Mouse (Mus musculus) C2C12 (cell line): ENCODE measurements at regions not wholly inside any gene's neighbourhood (a gene's known extent, or its start where the extent isn't known, plus 50 kb on each side); places are given as distances from the start of the nearest gene placed in this dataset.

Source experiments
- H3K27me3 ChIP-seq: one replicate; pipeline ENCODE4 v1.6.1; 2011; ENCODE audit not compliant: control insufficient read depth, insufficient read depth, insufficient read length
- H3K36me3 ChIP-seq: one replicate; pipeline ENCODE4 v1.6.1; 2011; ENCODE audit not compliant: control insufficient read depth, insufficient read depth
- H3K4me3 ChIP-seq: one replicate; pipeline ENCODE4 v1.5.1; 2011; ENCODE audit warnings: mild to moderate bottlenecking, control low read depth; ENCODE audit not compliant: poor library complexity, insufficient read depth, severe bottlenecking
- H3K79me2 ChIP-seq: one replicate; pipeline ENCODE4 v1.6.1; 2011; ENCODE audit not compliant: control insufficient read depth, insufficient read depth
- H3K79me3 ChIP-seq: one replicate; pipeline ENCODE4 v1.6.1; 2011; ENCODE audit warnings: low read depth, control low read depth
- H3ac ChIP-seq: one replicate; pipeline ENCODE3; 2011; ENCODE audit warnings: low read depth; ENCODE audit not compliant: control insufficient read depth, insufficient read length
- CEBPB ChIP-seq: IDR thresholded peaks from one replicate; pipeline ENCODE4 v1.6.1; 2011; ENCODE audit warnings: low read depth, mild to moderate bottlenecking, control low read depth, moderate library complexity
- CTCF ChIP-seq: IDR thresholded peaks from one replicate; pipeline ENCODE4 v1.5.1; 2011; ENCODE audit not compliant: control insufficient read depth, insufficient read depth, insufficient read length
- FOSL1 ChIP-seq: IDR thresholded peaks from one replicate; pipeline ENCODE4 v1.8.0; 2011; ENCODE audit warnings: mild to moderate bottlenecking, low read length; ENCODE audit not compliant: poor library complexity, insufficient read depth, severe bottlenecking
- MAX ChIP-seq: IDR thresholded peaks from one replicate; pipeline ENCODE4 v1.6.1; 2011; ENCODE audit warnings: mild to moderate bottlenecking, control low read depth
- MYOD1 ChIP-seq: IDR thresholded peaks from one replicate; pipeline ENCODE4 v1.6.1; 2011; ENCODE audit warnings: low read depth; ENCODE audit not compliant: control insufficient read depth, insufficient read length
- MYOG ChIP-seq: IDR thresholded peaks from one replicate; pipeline ENCODE4 v1.6.1; 2011; ENCODE audit not compliant: control insufficient read depth, insufficient read length; ENCODE audit errors: extremely low read depth
- USF1 ChIP-seq: IDR thresholded peaks from one replicate; pipeline ENCODE4 v1.6.1; 2011; ENCODE audit warnings: low read depth, mild to moderate bottlenecking, control low read depth, moderate library complexity

GRCm38 (mm10) chr1:164571496-164572078 lies 113.4 kb upstream of the Atp1b1 start:
- TF ChIP-seq CTCF: no peak
- no peak for TF ChIP-seq MYOG
- no peak for TF ChIP-seq FOSL1
- TF ChIP-seq MYOD1: no peak
- no peak for TF ChIP-seq MAX
- TF ChIP-seq USF1: no peak
- TF ChIP-seq CEBPB: no peak
- Histone ChIP-seq H3K27me3 (no peaks in the 10 kb centered on the region), H3K79me2 (no peaks in the 10 kb centered on the region), H3ac (no peak overlapping the region), H3K36me3 (no peaks in the 10 kb centered on the region), H3K79me3 (no peaks in the 10 kb centered on the region), H3K4me3 (no peak overlapping the region)

DNA sequence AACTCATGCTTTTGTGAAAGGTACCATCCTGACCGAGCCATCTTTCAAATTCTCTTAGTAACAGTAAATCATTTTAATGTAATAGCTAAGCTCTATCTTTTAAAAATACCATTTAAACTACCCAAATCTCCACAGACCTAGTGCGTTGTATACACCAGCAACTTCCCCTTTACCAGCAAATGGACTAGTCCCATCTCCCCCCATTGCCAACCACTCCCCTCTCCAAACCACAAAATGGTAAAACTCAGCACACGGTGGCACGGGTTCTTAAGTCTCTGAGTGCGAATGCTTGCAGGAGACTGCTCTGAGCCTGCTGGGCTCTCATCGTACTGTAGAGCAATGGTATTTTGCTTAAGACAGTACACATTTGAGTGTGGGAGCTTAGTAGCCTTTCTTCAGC lies 106.7 kb upstream of the Atp1b1 start:
- no peaks in the 10 kb centered on the region for H3K27me3 ChIP-seq
- no peaks in the 10 kb centered on the region for H3K79me3 ChIP-seq
- no peaks in the 10 kb centered on the region for H3K36me3 ChIP-seq
- H3K79me2 ChIP-seq: no peaks in the 10 kb centered on the region
- no peak for TF ChIP-seq CEBPB
- TF ChIP-seq MYOD1: no peak
- no peak overlapping the region for H3K4me3 ChIP-seq
- H3ac ChIP-seq: no peak overlapping the region

- Histone ChIP-seq H3K36me3 (no peaks in the 10 kb centered on the region), H3ac (no peak overlapping the region), H3K79me2 (no peaks in the 10 kb centered on the region), H3K4me3 (no peak overlapping the region), H3K27me3 (no peaks in the 10 kb centered on the region), H3K79me3 (no peaks in the 10 kb centered on the region)
- TF ChIP-seq MYOD1: no peak
- TF ChIP-seq CEBPB: no peak
- TF ChIP-seq USF1: no peak
- TF ChIP-seq FOSL1: no peak
- no peak for TF ChIP-seq MAX
- no peak for TF ChIP-seq CTCF
- TF ChIP-seq MYOG: no peak
Observed at GRCm38 (mm10) chr1:164559546-164560228, 101.5 kb upstream of the Atp1b1 start.

DNA sequence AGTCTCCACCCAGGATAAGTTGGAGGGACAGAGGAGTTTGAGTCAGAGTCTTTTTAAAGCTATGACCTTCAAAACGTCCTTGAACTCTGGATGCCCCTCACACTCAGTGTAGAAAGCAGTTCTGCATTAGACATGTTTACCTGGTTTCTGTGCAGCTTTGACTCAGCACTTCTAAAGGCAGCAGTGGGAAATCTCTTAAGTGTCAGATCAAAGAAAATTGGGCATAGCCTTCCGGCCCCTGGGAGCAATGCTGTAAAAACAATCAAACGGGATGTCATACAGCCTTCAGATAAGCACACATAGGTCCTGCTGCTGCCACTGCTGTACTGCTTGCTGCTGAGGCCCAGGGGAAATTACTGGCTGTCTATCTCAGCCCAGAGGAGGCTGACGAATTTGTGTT lies 94.5 kb upstream of the Atp1b1 start:
- H3K27me3 ChIP-seq: no peaks in the 10 kb centered on the region
- no peaks in the 10 kb centered on the region for H3K79me2 ChIP-seq
- no peak for TF ChIP-seq MAX
- TF ChIP-seq CEBPB: no peak
- TF ChIP-seq FOSL1: no peak
- TF ChIP-seq MYOD1: no peak
- TF ChIP-seq MYOG: no peak
- TF ChIP-seq USF1: no peak
- no peak for TF ChIP-seq CTCF
- no peak overlapping the region for H3ac ChIP-seq
- H3K79me3 ChIP-seq: no peaks in the 10 kb centered on the region
- H3K36me3 ChIP-seq: no peaks in the 10 kb centered on the region
- H3K4me3 ChIP-seq: no peak overlapping the region

- Histone ChIP-seq H3K79me3 (no peaks in the 10 kb centered on the region), H3K79me2 (no peaks in the 10 kb centered on the region), H3K4me3 (no peak overlapping the region), H3K27me3 (no peaks in the 10 kb centered on the region), H3ac (no peak overlapping the region), H3K36me3 (no peaks in the 10 kb centered on the region)
- TF ChIP-seq CTCF (no peak), USF1 (no peak), MAX (no peak), CEBPB (no peak), MYOD1 (no peak), MYOG (no peak), FOSL1 (no peak)
Observed at GRCm38 (mm10) chr1:164551019-164551418, 92.9 kb upstream of the Atp1b1 start.

GRCm38 (mm10) chr1:164550596-164550995 lies 92.4 kb upstream of the Atp1b1 start:
- TF ChIP-seq MYOD1: no peak
- TF ChIP-seq FOSL1: no peak

More at GRCm38 (mm10) chr1:164550596-164550995, 92.4 kb upstream of the Atp1b1 start:
- H3K79me3 ChIP-seq: no peaks in the 10 kb centered on the region
- no peak overlapping the region for H3ac ChIP-seq
- no peaks in the 10 kb centered on the region for H3K27me3 ChIP-seq
- H3K4me3 ChIP-seq: no peak overlapping the region
- no peaks in the 10 kb centered on the region for H3K79me2 ChIP-seq
- no peaks in the 10 kb centered on the region for H3K36me3 ChIP-seq
